8 mouse cellular contexts compared by ENCODE assay signal in the genomic region with DNA sequence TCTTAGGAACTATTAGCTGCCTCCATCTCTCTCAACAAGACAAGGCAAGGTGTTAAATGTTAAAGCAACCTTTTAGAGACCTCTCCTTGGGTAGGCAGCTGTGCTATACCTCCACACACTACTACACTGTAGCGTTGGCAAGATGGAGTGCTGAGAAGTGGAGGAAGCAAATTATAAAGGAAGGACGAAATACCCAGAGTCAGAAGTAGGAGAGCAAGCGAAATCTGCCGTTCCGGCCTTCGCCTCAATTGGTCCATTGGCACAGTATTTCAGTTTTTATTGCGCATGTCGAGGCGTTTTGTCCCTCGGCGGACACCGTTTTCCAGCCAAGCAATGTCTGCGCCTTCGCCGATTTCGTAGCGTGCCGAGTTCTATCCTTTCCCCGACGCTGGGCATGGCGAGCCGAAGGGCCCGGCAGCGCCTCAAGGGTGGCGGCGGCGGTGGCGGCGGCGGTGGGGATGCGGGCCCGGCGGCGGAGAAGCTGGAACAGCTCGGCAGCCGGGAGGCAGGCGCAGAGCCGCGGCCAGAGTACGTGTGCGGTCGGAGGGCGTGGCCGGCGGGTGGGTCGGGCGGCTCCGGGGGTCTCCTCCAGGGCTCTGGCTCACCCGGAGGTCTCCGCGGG. TPM values are rescaled to one million over a fixed set of nuclear protein-coding genes. Genes with fewer than 3 reads are reported as not detected.
DNase-seq lines count a peak whose midpoint lies in the region; ATAC-seq lines count a peak whose summit lies in the region.

Alg9 (plus strand) TSS at position 29 of the 622 bp plus-strand sequence.
1110032A03Rik (minus strand) TSS at position 530 of the 622 bp plus-strand sequence.

- H3K9ac ChIP-seq in hindbrain, embryonic 12.5 days, result peak within 1 kb of the TSS; percentile 93

- H3K27ac ChIP-seq in hindbrain, embryonic 12.5 days, result peak within 1 kb of the TSS; percentile 92

- ATAC-seq in hindbrain, embryonic 12.5 days (ENCODE audit: low FRiP score), result peak; percentile 88

- WGBS in hindbrain, embryonic 12.5 days, result under 1% methylated on average over 51 of the region's 51 CpGs

- peaks cover 19% of the 10 kb centered on the region for H3K36me3 ChIP-seq in hindbrain, embryonic 12.5 days

- H3K9me3 ChIP-seq in hindbrain, embryonic 12.5 days (replicated peaks), result no peaks in the 10 kb centered on the region

- peaks cover 17% of the 10 kb centered on the region for H3K4me1 ChIP-seq in hindbrain, embryonic 12.5 days

- peak; percentile 79 for DNase-seq in MN1 (ENCODE audit: low spot score)
- DNase-seq in cerebellum, adult 9-11 months, result peak; percentile 88
- peak; percentile 74 to 86 for DNase-seq in frontal cortex, postnatal 10 days (ENCODE audit: low spot score in 2 of 2)
- peak; percentile 87 to 90 for DNase-seq in layer of hippocampus, postnatal 14 days (ENCODE audit: low spot score in 2 of 2)
- DNase-seq in lung, postnatal 14 days, result peak; percentile 90
- peak; percentile 67 for DNase-seq in retina, adult 2 months (ENCODE audit: low read depth, low spot score)
- peak; percentile 87 to 89 for DNase-seq in thymus, postnatal 36 days

- H3K27me3 ChIP-seq in hindbrain, embryonic 12.5 days, result no peaks in the 10 kb centered on the region

- H3K4me2 ChIP-seq in hindbrain, embryonic 12.5 days (replicated peaks), result peak within 1 kb of the TSS; percentile 83

- H3K4me3 ChIP-seq in hindbrain, embryonic 12.5 days, result peak within 1 kb of the TSS; percentile 94

RNA-seq across cellular contexts. Expression of gene Alg9, which starts in this region (rescaled TPM):
- 44.9 and 50.6 TPM in 2 replicates for polyA plus RNA-seq in hindbrain, embryonic 12.5 days (2016; fragmentation: Nextera tagmentation; extraction: Ambion mirVana)
- total RNA-seq in layer of hippocampus, postnatal 14 days (2021), result 10 to 100 TPM; 29.7 to 31.8 TPM

RNA-seq across cellular contexts. Expression of gene 1110032A03Rik, which starts in this region (rescaled TPM):
- polyA plus RNA-seq in hindbrain, embryonic 12.5 days (2016; fragmentation: Nextera tagmentation; extraction: Ambion mirVana), result 38.4 and 43.9 TPM in 2 replicates
- total RNA-seq in layer of hippocampus, postnatal 14 days (2021), result 10 to 100 TPM; 30.3 to 31.9 TPM

Comparison
In these comparisons a context has a peak if more than half of its experiments do, and no peak if none do; other contexts are left out.
1. Peak in every context shown above with its lines: DNase-seq, ATAC-seq, H3K4me3 ChIP-seq and H3K27ac ChIP-seq.